Mouse (Mus musculus): ENCODE measurements around the gene Slc22a13.

DNA sequence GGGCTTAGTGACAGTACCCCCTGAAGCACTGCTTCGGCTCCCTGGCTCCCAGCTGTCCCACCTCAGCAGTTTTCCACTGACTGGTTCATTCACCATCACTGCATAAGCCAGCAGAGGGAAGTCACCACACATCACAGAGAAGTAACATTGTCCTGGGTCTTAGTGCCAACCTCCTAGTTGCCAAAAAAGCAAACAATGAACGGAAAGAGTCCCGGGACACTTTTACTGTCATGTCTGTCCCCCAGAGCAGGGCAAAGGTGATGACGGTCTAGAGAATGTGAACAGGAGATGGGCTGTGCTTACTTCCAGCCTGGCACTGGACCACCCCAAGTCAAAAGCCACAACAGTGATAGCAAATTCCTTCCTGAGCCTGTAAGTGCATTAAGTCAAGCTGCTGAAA is 29.9 kb upstream of the Slc22a13 start:
- TF ChIP-seq POLR2A (IDR thresholded peaks at IDR 0.05; ENCODE audit: borderline replicate concordance, extremely low read depth, insufficient read depth, insufficient read length, poor library complexity, severe bottlenecking) (no peak), CTCF (IDR thresholded peaks at IDR 0.05; ENCODE audit: borderline replicate concordance, extremely low read depth, insufficient read depth, insufficient read length) (no peak)

Data from brain, embryonic 14.5 days (tissue).